In genomic region chr7:118887303-118888055, GRCm38 (mm10) we compare ENCODE assay signal across 14 mouse cellular contexts. TPM values are rescaled to one million over a fixed set of nuclear protein-coding genes. Genes with fewer than 3 reads are reported as not detected.
DNase-seq lines count a peak whose midpoint lies in the region; ATAC-seq lines count a peak whose summit lies in the region.
"Had no signal": no experiment of that assay in that cellular context is flagged by ENCODE, and none has a peak within 500 bp of the region (broad histone marks: within the 10 kb centered on the region; RNA-seq: fewer than 3 reads in every experiment).

No protein-coding gene starts in this region.

- peaks cover 2% of the 10 kb centered on the region; the same call in 1 of the 2 replicates for H3K4me1 ChIP-seq in hindbrain, embryonic 11.5 days (replicated peaks; ENCODE audit: control insufficient read depth, insufficient read depth, low read length)
- no peaks in the 10 kb centered on the region for H3K4me1 ChIP-seq in hindbrain, embryonic 16.5 days (ENCODE audit: control insufficient read depth, insufficient read depth, low read depth, low read length)
- peaks cover 21% of the 10 kb centered on the region for H3K4me1 ChIP-seq in forebrain, embryonic 13.5 days
- H3K4me1 ChIP-seq: liver, embryonic 13.5 days had no signal

- intact Hi-C loops in heart, postnatal 36 days (cut with DNase I), result no loop called here

- no peak overlapping the region for H3K4me3 ChIP-seq in hindbrain, embryonic 11.5 days (ENCODE audit: low read depth, low read length)
- no peak overlapping the region for H3K4me3 ChIP-seq in hindbrain, embryonic 16.5 days (ENCODE audit: low read length)
- no peak overlapping the region for H3K4me3 ChIP-seq in forebrain, embryonic 13.5 days
- H3K4me3 ChIP-seq: liver, embryonic 13.5 days had no signal

- peak; percentile 35 for DNase-seq in hindbrain, embryonic 11.5 days (ENCODE audit: low spot score)
- peak; percentile 8 for DNase-seq in ovary, postnatal 36 days (ENCODE audit: low spot score)
- no peak for DNase-seq in ovary, adult 18-20 months (ENCODE audit: low spot score)
- DNase-seq in heart, postnatal 36 days, result no peak
- no peak for DNase-seq in adrenal gland, postnatal 4 days (ENCODE audit: low spot score in 2 of 2)
- no peak for DNase-seq in cerebellum, postnatal 10 days
- DNase-seq: cerebellum, adult 9-11 months; layer of hippocampus, adult 9-11 months; liver, embryonic 13.5 days; thymus, postnatal 36 days had no signal

- H3K36me3 ChIP-seq in hindbrain, embryonic 11.5 days (ENCODE audit: control insufficient read depth, insufficient read depth, low read length), result no peaks in the 10 kb centered on the region
- H3K36me3 ChIP-seq in hindbrain, embryonic 16.5 days (ENCODE audit: control insufficient read depth, insufficient read depth, low read length), result no peaks in the 10 kb centered on the region
- H3K36me3 ChIP-seq in forebrain, embryonic 13.5 days (ENCODE audit: poor library complexity, severe bottlenecking), result no peaks in the 10 kb centered on the region
- H3K36me3 ChIP-seq: liver, embryonic 13.5 days had no signal

- 14% methylated on average over 6 of the region's 6 CpGs for WGBS in hindbrain, embryonic 11.5 days
- 19% methylated on average over 6 of the region's 6 CpGs for WGBS in hindbrain, embryonic 16.5 days
- 20% methylated on average over 6 of the region's 6 CpGs for WGBS in forebrain, embryonic 13.5 days

- no peaks in the 10 kb centered on the region for H3K27me3 ChIP-seq in hindbrain, embryonic 11.5 days (ENCODE audit: control insufficient read depth, insufficient read depth, low read length)
- no peaks in the 10 kb centered on the region for H3K27me3 ChIP-seq in hindbrain, embryonic 16.5 days (replicated peaks; ENCODE audit: control insufficient read depth, insufficient read depth, low read length)
- no peaks in the 10 kb centered on the region for H3K27me3 ChIP-seq in forebrain, embryonic 13.5 days
- H3K27me3 ChIP-seq: liver, embryonic 13.5 days had no signal

- H3K4me2 ChIP-seq in hindbrain, embryonic 11.5 days (replicated peaks; ENCODE audit: low read depth, low read length), result no peak overlapping the region
- no peak overlapping the region for H3K4me2 ChIP-seq in hindbrain, embryonic 16.5 days (ENCODE audit: low read length)
- no peak overlapping the region for H3K4me2 ChIP-seq in forebrain, embryonic 13.5 days
- H3K4me2 ChIP-seq: liver, embryonic 13.5 days had no signal

- ATAC-seq in hindbrain, embryonic 11.5 days (ENCODE audit: low FRiP score), result peak; percentile 27; the same call in 1 of the 2 replicates
- ATAC-seq in hindbrain, embryonic 16.5 days, result no peak
- ATAC-seq in forebrain, embryonic 13.5 days, result peak; percentile 43; the same call in 1 of the 2 replicates

- H3K9me3 ChIP-seq in hindbrain, embryonic 11.5 days (ENCODE audit: control insufficient read depth, low read length), result no peaks in the 10 kb centered on the region
- no peaks in the 10 kb centered on the region for H3K9me3 ChIP-seq in hindbrain, embryonic 16.5 days (ENCODE audit: control insufficient read depth, low read length)
- H3K9me3 ChIP-seq in forebrain, embryonic 13.5 days (replicated peaks), result no peaks in the 10 kb centered on the region
- H3K9me3 ChIP-seq: liver, embryonic 13.5 days had no signal

- no peak overlapping the region for H3K9ac ChIP-seq in hindbrain, embryonic 11.5 days (ENCODE audit: low read depth, low read length)
- no peak overlapping the region for H3K9ac ChIP-seq in hindbrain, embryonic 16.5 days (ENCODE audit: low read depth, low read length)
- no peak overlapping the region for H3K9ac ChIP-seq in forebrain, embryonic 13.5 days
- H3K9ac ChIP-seq: liver, embryonic 13.5 days had no signal

- peak overlapping the region; percentile 68 for H3K27ac ChIP-seq in hindbrain, embryonic 11.5 days (ENCODE audit: low read depth, low read length)
- H3K27ac ChIP-seq in hindbrain, embryonic 16.5 days (ENCODE audit: low read depth, low read length), result no peak overlapping the region
- H3K27ac ChIP-seq in forebrain, embryonic 13.5 days, result no peak overlapping the region
- H3K27ac ChIP-seq: kidney, postnatal 0 days; liver, embryonic 13.5 days; stomach, postnatal 0 days had no signal

RNA-seq across cellular contexts. Expression of gene Knop1, which starts 31.4 kb away (rescaled TPM):
- 108 and 112 TPM in 2 replicates for polyA plus RNA-seq in hindbrain, embryonic 11.5 days (2014; fragmentation: Nextera tagmentation; extraction: Ambion mirVana)
- 53.2 and 59.1 TPM in 2 replicates for polyA plus RNA-seq in hindbrain, embryonic 16.5 days (2015; fragmentation: Nextera tagmentation; extraction: Ambion mirVana)
- polyA plus RNA-seq in forebrain, embryonic 13.5 days (2015; fragmentation: Nextera tagmentation; extraction: Ambion mirVana), result 123 and 133 TPM in 2 replicates
- total RNA-seq in heart, postnatal 36 days (2021), result 10 to 100 TPM; 14.3 to 19.5 TPM
- 10 to 100 TPM; 66.2 to 72.6 TPM for total RNA-seq in adrenal gland, postnatal 4 days (2021)

RNA-seq across cellular contexts. Expression of gene Iqck, which starts 31.9 kb away (rescaled TPM):
- polyA plus RNA-seq in hindbrain, embryonic 11.5 days (2014; fragmentation: Nextera tagmentation; extraction: Ambion mirVana), result 4.0 and 4.3 TPM in 2 replicates
- 3.8 and 4.5 TPM in 2 replicates for polyA plus RNA-seq in hindbrain, embryonic 16.5 days (2015; fragmentation: Nextera tagmentation; extraction: Ambion mirVana)
- 3.1 and 3.2 TPM in 2 replicates for polyA plus RNA-seq in forebrain, embryonic 13.5 days (2015; fragmentation: Nextera tagmentation; extraction: Ambion mirVana)
- under 1 TPM; 0.33 to 0.35 TPM for total RNA-seq in heart, postnatal 36 days (2021)
- total RNA-seq in adrenal gland, postnatal 4 days (2021), result 10 to 100 TPM; 17.3 to 18.2 TPM

Comparison
In these comparisons a context has a peak if more than half of its experiments do, and no peak if none do; other contexts are left out.
1. DNase-seq: peak in hindbrain, embryonic 11.5 days (single experiment) and ovary, postnatal 36 days (single experiment); none in ovary, adult 18-20 months (single experiment), heart, postnatal 36 days (0 of 2), adrenal gland, postnatal 4 days (0 of 2) and cerebellum, postnatal 10 days (0 of 2).